Mouse (Mus musculus): ENCODE results near the gene Ghdc. TPM values are rescaled to one million over a fixed set of nuclear protein-coding genes. Genes with fewer than 3 reads are reported as not detected.

Gene Ghdc
- polyA plus RNA-seq, 3 experiments from 2014 or later = 1.7 to 2.6 (median 2.1) TPM

GRCm38 (mm10) chr11:100781763-100782475 is 11.2 kb upstream of the Ghdc start:
- no peak for ATAC-seq

- no peak for ATAC-seq
These were observed 9.5 kb upstream of the Ghdc start for GRCm38 (mm10) chr11:100780247-100780646.

- ATAC-seq = no peak
These were observed 7.3 kb upstream of the Ghdc start for GRCm38 (mm10) chr11:100778069-100778468.

GRCm38 (mm10) chr11:100775921-100776320 is 5.2 kb upstream of the Ghdc start:
- ATAC-seq = no peak

- ATAC-seq = no peak
These were observed 3.5 kb upstream of the Ghdc start for GRCm38 (mm10) chr11:100774261-100774660.

- no peak for ATAC-seq
These were observed 777 bp downstream of the Ghdc start for GRCm38 (mm10) chr11:100769980-100770379.

GRCm38 (mm10) chr11:100767871-100768270 is 2.9 kb downstream of the Ghdc start:
- no peak for ATAC-seq

GRCm38 (mm10) chr11:100766726-100767125 is 4.0 kb downstream of the Ghdc start:
- no peak for ATAC-seq

GRCm38 (mm10) chr11:100762831-100763230 is 7.9 kb downstream of the Ghdc start, which contains the start of gene Hcrt:
TSS of gene Hcrt (minus strand) at chr11:100762931.
- ATAC-seq = no peak

- peak; percentile 69 for ATAC-seq
These were observed 9.2 kb downstream of the Ghdc start for GRCm38 (mm10) chr11:100761547-100762045.

GRCm38 (mm10) chr11:100759611-100760233 is 11.0 kb downstream of the Ghdc start, which contains the start of gene Kcnh4:
TSS of gene Kcnh4 (minus strand) at chr11:100759942.
- peak; percentile 78 for ATAC-seq

- ATAC-seq = peak; percentile 22
These were observed 11.8 kb downstream of the Ghdc start for GRCm38 (mm10) chr11:100758707-100759610.

- no peak for ATAC-seq
These were observed 13.2 kb downstream of the Ghdc start for GRCm38 (mm10) chr11:100757566-100757965.

- no peak for ATAC-seq
These were observed 14.3 kb downstream of the Ghdc start for GRCm38 (mm10) chr11:100756476-100756875.

- ATAC-seq = no peak
These were observed 16.1 kb downstream of the Ghdc start for GRCm38 (mm10) chr11:100754693-100755057.

GRCm38 (mm10) chr11:100754021-100754692 is 16.6 kb downstream of the Ghdc start:
- ATAC-seq = no peak

- no peak for ATAC-seq
These were observed 18.5 kb downstream of the Ghdc start for GRCm38 (mm10) chr11:100752294-100752693.

GRCm38 (mm10) chr11:100750127-100750526 is 20.6 kb downstream of the Ghdc start:
- ATAC-seq = no peak

GRCm38 (mm10) chr11:100749469-100749868 is 21.3 kb downstream of the Ghdc start:
- no peak for ATAC-seq

GRCm38 (mm10) chr11:100748620-100749019 is 22.1 kb downstream of the Ghdc start:
- no peak for ATAC-seq

GRCm38 (mm10) chr11:100747114-100747513 is 23.6 kb downstream of the Ghdc start:
- no peak for ATAC-seq

GRCm38 (mm10) chr11:100746546-100746945 is 24.2 kb downstream of the Ghdc start:
- no peak for ATAC-seq

Measured in inflammation-experienced regulatory T-cells, adult 6 months (primary cell).